Mouse (Mus musculus) heart, embryonic 16.5 days (tissue): ENCODE measurements at regions not wholly inside any gene's neighbourhood (a gene's known extent, or its start where the extent isn't known, plus 50 kb on each side); places are given as distances from the start of the nearest gene placed in this dataset.

ENCODE experiments used
- ATAC-seq: fragments of 200-750 bp; cut with Nextera tagmentation; replicated peaks from 2 replicates; pipeline ENCODE4 v1.8.0; 2017; ENCODE audit warnings: moderate number of reproducible peaks; ENCODE audit not compliant: insufficient read depth, low FRiP score; ENCODE audit errors: extremely low read depth
- H3K27ac ChIP-seq: fragments of 300-500 bp; sonication (generic); 2 replicates; pipeline ENCODE4 v1.5.1; 2014; ENCODE audit warnings: mild to moderate bottlenecking, low read length, control low read depth, moderate library complexity
- H3K27me3 ChIP-seq: fragments of 300-500 bp; sonication (generic); 2 replicates; pipeline ENCODE4 v1.6.1; 2014; ENCODE audit warnings: low read length, mixed read lengths; ENCODE audit not compliant: control insufficient read depth, insufficient read depth
- H3K36me3 ChIP-seq: fragments of 300-500 bp; sonication (generic); 2 replicates; pipeline ENCODE4 v1.6.1; 2014; ENCODE audit not compliant: control insufficient read depth, insufficient read depth
- H3K4me1 ChIP-seq: fragments of 300-500 bp; sonication (generic); 2 replicates; pipeline ENCODE4 v1.6.1; 2014; ENCODE audit warnings: low read length, mixed read lengths; ENCODE audit not compliant: control insufficient read depth, insufficient read depth
- H3K4me2 ChIP-seq: fragments of 300-500 bp; sonication (generic); 2 replicates; pipeline ENCODE4 v1.6.1; 2014; ENCODE audit warnings: low read depth, mild to moderate bottlenecking, control low read depth, low read length
- H3K4me3 ChIP-seq: fragments of 300-500 bp; sonication (generic); 2 replicates; pipeline ENCODE4 v1.5.1; 2014; ENCODE audit warnings: mild to moderate bottlenecking, control low read depth, low read length
- H3K9ac ChIP-seq: fragments of 300-500 bp; sonication (generic); 2 replicates; pipeline ENCODE4 v1.6.1; 2014; ENCODE audit warnings: low read length, control low read depth
- H3K9me3 ChIP-seq: fragments of 300-500 bp; sonication (generic); replicated peaks from 2 replicates; pipeline ENCODE4 v1.6.1; 2016; ENCODE audit warnings: low read length; ENCODE audit not compliant: control insufficient read depth
- WGBS: fragments of 180-500 bp; shearing (Covaris S2); extraction: QIAGEN DNeasy Blood & Tissue Kit; methylation state at CpG from one replicate; pipeline ENCODE4 v1.1.7; 2014; 5-methylcytosine and 5-hydroxymethylcytosine counted together

GRCm38 (mm10) chr5:44975456-44976195, 176.1 kb upstream of the Ldb2 start:
- no peaks in the 10 kb centered on the region for H3K4me1 ChIP-seq
- H3K4me2 ChIP-seq: no peak overlapping the region
- no peak overlapping the region; the same call in 1 of the 2 replicates for H3K27ac ChIP-seq
- WGBS: 37% methylated on average over 9 of the region's 9 CpGs
- H3K36me3 ChIP-seq: no peaks in the 10 kb centered on the region
- no peaks in the 10 kb centered on the region for H3K27me3 ChIP-seq
- no peak overlapping the region for H3K9ac ChIP-seq
- no peaks in the 10 kb centered on the region for H3K9me3 ChIP-seq
- H3K4me3 ChIP-seq: no peak overlapping the region
- no peak for ATAC-seq

- 45% methylated on average over 7 of the region's 7 CpGs for WGBS
- no peak for ATAC-seq
- no peak overlapping the region for H3K27ac ChIP-seq
Observed at GRCm38 (mm10) chr5:44943023-44943921, 143.8 kb upstream of the Ldb2 start.

GRCm38 (mm10) chr5:44942575-44942974, 143.1 kb upstream of the Ldb2 start:
- H3K4me1 ChIP-seq: no peaks in the 10 kb centered on the region
- H3K27me3 ChIP-seq: no peaks in the 10 kb centered on the region
- whole genome bisulfite sequencing: 44% methylated on average over 2 of the region's 2 CpGs
- H3K4me3 ChIP-seq: no peak overlapping the region
- 0 out of 2 replicates have a peak, but pooled peaks cover 2% of the 10 kb centered on the region for H3K9me3 ChIP-seq
- H3K27ac ChIP-seq: no peak overlapping the region
- ATAC-seq: no peak
- no peaks in the 10 kb centered on the region for H3K36me3 ChIP-seq
- no peak overlapping the region for H3K9ac ChIP-seq
- H3K4me2 ChIP-seq: no peak overlapping the region

More at GRCm38 (mm10) chr5:44943023-44943921, 143.8 kb upstream of the Ldb2 start:
- Histone ChIP-seq H3K9ac (no peak overlapping the region), H3K36me3 (no peaks in the 10 kb centered on the region), H3K4me1 (no peaks in the 10 kb centered on the region), H3K4me2 (no peak overlapping the region), H3K4me3 (no peak overlapping the region), H3K9me3 (0 out of 2 replicates have a peak, but pooled peaks cover 2% of the 10 kb centered on the region), H3K27me3 (no peaks in the 10 kb centered on the region)

- WGBS: 30% methylated on average over 2 of the region's 2 CpGs
- H3K4me3 ChIP-seq: no peak overlapping the region
- ATAC-seq: no peak
Observed at GRCm38 (mm10) chr5:44925476-44925875, 126.0 kb upstream of the Ldb2 start.

GRCm38 (mm10) chr5:44922129-44922775, 122.8 kb upstream of the Ldb2 start:
- Histone ChIP-seq H3K36me3 (no peaks in the 10 kb centered on the region), H3K9me3 (no peaks in the 10 kb centered on the region), H3K27ac (no peak overlapping the region), H3K4me2 (no peak overlapping the region), H3K4me3 (no peak overlapping the region), H3K9ac (no peak overlapping the region), H3K4me1 (no peaks in the 10 kb centered on the region), H3K27me3 (no peaks in the 10 kb centered on the region)
- 50% methylated on average over 2 of the region's 2 CpGs for WGBS
- no peak for ATAC-seq

More at GRCm38 (mm10) chr5:44925476-44925875, 126.0 kb upstream of the Ldb2 start:
- H3K27me3 ChIP-seq: no peaks in the 10 kb centered on the region
- no peak overlapping the region for H3K4me2 ChIP-seq
- no peaks in the 10 kb centered on the region for H3K36me3 ChIP-seq
- H3K9ac ChIP-seq: no peak overlapping the region
- H3K9me3 ChIP-seq: no peaks in the 10 kb centered on the region
- no peaks in the 10 kb centered on the region for H3K4me1 ChIP-seq
- H3K27ac ChIP-seq: no peak overlapping the region

- ATAC-seq: no peak
- no peaks in the 10 kb centered on the region for H3K4me1 ChIP-seq
- 79% methylated on average over 6 of the region's 6 CpGs for WGBS
- no peak overlapping the region for H3K4me2 ChIP-seq
- no peak overlapping the region for H3K27ac ChIP-seq
- H3K27me3 ChIP-seq: no peaks in the 10 kb centered on the region
- no peak overlapping the region for H3K4me3 ChIP-seq
- H3K9me3 ChIP-seq: no peaks in the 10 kb centered on the region
- H3K9ac ChIP-seq: no peak overlapping the region
- no peaks in the 10 kb centered on the region for H3K36me3 ChIP-seq
Observed at GRCm38 (mm10) chr5:44917816-44918213, 118.3 kb upstream of the Ldb2 start.

- Histone ChIP-seq H3K4me1 (no peaks in the 10 kb centered on the region), H3K4me2 (no peak overlapping the region), H3K27me3 (no peaks in the 10 kb centered on the region), H3K36me3 (no peaks in the 10 kb centered on the region), H3K9ac (no peak overlapping the region), H3K4me3 (no peak overlapping the region), H3K27ac (no peak overlapping the region), H3K9me3 (no peaks in the 10 kb centered on the region)
- no peak for ATAC-seq
- 70% methylated on average over 16 of the region's 16 CpGs for WGBS
Observed at GRCm38 (mm10) chr5:44917173-44917815, 117.8 kb upstream of the Ldb2 start.

GRCm38 (mm10) chr5:44902541-44902940, 103.1 kb upstream of the Ldb2 start:
- 45% methylated on average over 6 of the region's 6 CpGs for WGBS
- ATAC-seq: no peak
- Histone ChIP-seq H3K9me3 (no peaks in the 10 kb centered on the region), H3K4me2 (no peak overlapping the region), H3K9ac (no peak overlapping the region), H3K4me1 (no peaks in the 10 kb centered on the region), H3K4me3 (no peak overlapping the region), H3K27ac (no peak overlapping the region), H3K36me3 (no peaks in the 10 kb centered on the region), H3K27me3 (no peaks in the 10 kb centered on the region)
